Mouse (Mus musculus): ENCODE measurements around the gene Gm20388. TPM values are rescaled to one million over a fixed set of nuclear protein-coding genes. Genes with fewer than 3 reads are reported as not detected.

Gene Gm20388
- polyA plus RNA-seq, 1 experiment from 2014 or later = 1.7 TPM

DNA sequence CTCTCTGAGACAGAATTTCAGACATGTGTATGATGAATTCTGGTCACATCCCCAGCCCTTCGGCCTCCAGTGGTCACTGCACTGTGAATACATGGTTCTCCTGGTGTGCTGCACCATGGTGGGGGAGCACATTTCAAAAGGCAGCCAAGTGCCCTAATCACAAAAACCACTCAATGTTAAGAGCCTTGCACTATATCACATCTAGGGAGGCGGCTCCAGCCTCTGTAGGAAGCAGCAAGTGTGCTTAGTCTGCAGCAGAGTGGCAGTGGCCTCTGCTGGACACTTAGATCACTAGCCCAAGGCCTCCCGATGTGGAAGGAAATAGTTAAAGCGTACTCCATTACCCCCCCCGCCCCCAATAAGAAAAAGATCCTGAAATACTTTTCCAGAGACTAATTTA, 2988.4 kb downstream of the Gm20388 start:
- H3K4me1 ChIP-seq (replicated peaks) = peaks cover 22% of the 10 kb centered on the region
- no peaks in the 10 kb centered on the region for H3K9me3 ChIP-seq
- no peak overlapping the region for H3K27ac ChIP-seq
- H3K4me3 ChIP-seq = no peak overlapping the region
- WGBS = 82% methylated on average over 5 of the region's 5 CpGs
- H3K27me3 ChIP-seq (ENCODE audit: insufficient read depth, poor library complexity, severe bottlenecking) = no peaks in the 10 kb centered on the region
- H3K36me3 ChIP-seq = peaks cover 77% of the 10 kb centered on the region
- DNase-seq (ENCODE audit: low spot score) = no peak

DNA sequence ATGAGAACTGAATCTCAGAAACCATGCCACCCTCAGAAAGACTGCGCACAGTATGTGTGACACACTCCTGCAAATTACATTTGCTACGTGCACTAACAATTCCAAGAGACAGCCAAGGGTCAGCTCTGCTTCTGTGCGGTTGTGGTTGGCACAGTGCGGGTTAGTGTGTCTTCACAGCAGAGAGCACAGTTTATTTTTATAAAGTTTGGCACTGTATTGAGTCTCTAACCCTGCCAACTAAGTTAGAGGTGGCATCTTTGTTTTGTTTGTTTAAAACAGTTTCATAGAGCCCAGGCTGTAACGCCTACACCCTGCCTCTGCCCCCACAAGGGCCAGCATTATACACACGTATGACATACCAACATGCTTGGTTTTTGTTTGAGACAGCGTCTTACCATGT, 2990.8 kb downstream of the Gm20388 start:
- no peaks in the 10 kb centered on the region for H3K9me3 ChIP-seq
- peaks cover 38% of the 10 kb centered on the region for H3K4me1 ChIP-seq (replicated peaks)
- H3K4me3 ChIP-seq = no peak overlapping the region
- H3K27ac ChIP-seq = no peak overlapping the region
- H3K27me3 ChIP-seq (ENCODE audit: insufficient read depth, poor library complexity, severe bottlenecking) = no peaks in the 10 kb centered on the region
- DNase-seq (ENCODE audit: low spot score) = no peak
- WGBS = 94% methylated on average over 7 of the region's 7 CpGs
- peaks cover 61% of the 10 kb centered on the region for H3K36me3 ChIP-seq

DNA sequence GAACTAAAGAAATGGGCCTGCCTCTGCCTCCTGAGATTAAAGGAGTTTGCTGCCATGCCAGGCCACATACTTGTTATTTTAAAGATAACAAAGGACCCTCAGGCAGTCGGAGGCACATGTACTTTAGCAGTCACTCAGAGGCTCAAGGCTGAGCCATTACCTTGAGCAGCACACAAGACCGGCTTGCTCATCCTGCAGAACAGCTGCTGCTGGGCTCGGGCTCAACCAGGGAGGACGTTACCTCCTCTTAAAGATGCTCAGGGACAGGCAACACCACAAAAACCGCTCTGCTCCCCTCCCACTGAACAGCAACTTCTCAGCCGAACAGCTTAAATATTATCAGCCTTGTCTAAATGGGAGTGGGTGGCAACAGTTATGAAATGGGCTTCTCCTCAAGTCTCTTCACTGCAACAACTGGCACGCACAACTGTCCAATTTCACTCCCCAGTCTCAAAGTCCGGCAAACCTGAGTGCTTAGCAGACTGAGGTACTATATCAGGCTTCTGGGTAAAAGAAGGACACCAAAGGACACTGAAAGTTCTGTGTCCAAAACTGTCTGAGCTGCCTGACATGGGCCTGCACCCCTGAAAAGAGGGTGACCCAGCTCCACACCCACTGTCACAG, 2991.4 kb downstream of the Gm20388 start:
- no peak for DNase-seq (ENCODE audit: low spot score)
- Histone ChIP-seq H3K27me3 (ENCODE audit: insufficient read depth, poor library complexity, severe bottlenecking) (no peaks in the 10 kb centered on the region), H3K9me3 (no peaks in the 10 kb centered on the region), H3K27ac (0 out of 2 replicates have a peak overlapping the region, but pooled peaks have one; percentile 23), H3K4me3 (no peak overlapping the region), H3K4me1 (replicated peaks) (peaks cover 39% of the 10 kb centered on the region), H3K36me3 (peaks cover 59% of the 10 kb centered on the region)
- 87% methylated on average over 8 of the region's 8 CpGs for whole genome bisulfite sequencing

DNA sequence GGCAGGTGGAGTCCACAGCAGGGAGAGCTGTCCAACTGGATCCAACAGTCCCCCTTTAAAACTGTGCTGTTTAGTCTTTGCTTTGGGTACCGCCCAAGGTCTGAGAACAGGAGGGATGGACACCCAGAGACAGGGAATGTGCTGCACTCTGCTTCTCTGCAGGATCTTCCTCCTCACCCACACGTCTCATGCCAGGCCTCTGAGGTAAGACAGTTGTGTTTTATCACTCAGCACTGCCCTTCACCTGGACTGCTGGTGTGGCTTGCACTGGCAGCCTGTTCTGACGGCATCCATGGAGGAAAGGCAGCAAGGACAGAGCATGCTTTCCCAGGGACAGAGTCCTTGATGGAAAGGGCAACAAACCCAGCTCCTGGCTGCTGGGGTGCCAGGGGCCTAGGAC, 2991.9 kb downstream of the Gm20388 start:
- WGBS = 53% methylated on average over 3 of the region's 3 CpGs
- DNase-seq (ENCODE audit: low spot score) = no peak
- Histone ChIP-seq H3K9me3 (no peaks in the 10 kb centered on the region), H3K36me3 (peaks cover 59% of the 10 kb centered on the region), H3K4me3 (no peak overlapping the region), H3K4me1 (replicated peaks) (peaks cover 39% of the 10 kb centered on the region), H3K27ac (peak overlapping the region; percentile 23; the same call in 1 of the 2 replicates), H3K27me3 (ENCODE audit: insufficient read depth, poor library complexity, severe bottlenecking) (no peaks in the 10 kb centered on the region)

DNA sequence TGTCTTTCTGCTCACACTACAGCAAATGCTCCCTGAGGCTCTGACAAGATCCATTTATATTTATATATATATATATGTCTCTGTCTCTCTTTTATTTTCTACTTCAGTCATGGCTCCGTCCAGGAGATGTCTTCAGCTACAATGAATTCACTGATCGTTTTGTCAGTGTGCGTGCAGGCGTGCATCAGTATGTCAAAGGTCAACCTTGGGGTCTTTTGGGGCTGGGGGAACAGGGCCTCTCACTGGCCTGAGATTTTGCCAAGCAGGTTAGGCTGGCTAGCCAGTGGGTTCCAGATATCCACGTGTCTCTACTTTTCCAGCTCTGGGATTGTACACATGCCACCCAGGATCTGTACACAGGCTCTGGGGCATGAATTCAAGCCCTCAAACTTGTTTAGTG, 2992.4 kb downstream of the Gm20388 start:
- Histone ChIP-seq H3K9me3 (no peaks in the 10 kb centered on the region), H3K4me3 (no peak overlapping the region), H3K27me3 (ENCODE audit: insufficient read depth, poor library complexity, severe bottlenecking) (no peaks in the 10 kb centered on the region), H3K4me1 (replicated peaks) (peaks cover 39% of the 10 kb centered on the region), H3K36me3 (peaks cover 59% of the 10 kb centered on the region), H3K27ac (peak overlapping the region; percentile 23; the same call in 1 of the 2 replicates)
- WGBS = 25% methylated on average over 5 of the region's 5 CpGs
- peak; percentile 35 for DNase-seq (ENCODE audit: low spot score)

DNA sequence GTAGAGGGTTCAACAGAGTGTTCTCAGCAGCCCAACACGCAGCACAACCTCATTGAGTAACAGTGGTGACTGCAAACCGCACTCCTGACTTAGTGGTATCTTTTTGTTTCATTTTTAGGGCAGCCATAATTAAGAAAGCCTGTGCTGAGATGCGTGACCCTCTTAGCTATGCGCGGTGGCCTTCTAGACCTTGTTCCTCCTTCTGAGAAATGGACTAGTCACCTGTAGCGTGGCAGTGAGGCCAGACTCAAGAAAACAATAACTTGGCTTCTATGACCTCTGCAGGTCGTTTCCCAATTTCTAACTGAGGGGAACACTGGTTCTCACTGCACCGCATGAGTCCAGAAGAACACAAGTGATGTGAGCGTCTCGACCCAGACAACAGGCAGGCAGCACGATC, 2993.9 kb downstream of the Gm20388 start:
- no peak for DNase-seq (ENCODE audit: low spot score)
- no peaks in the 10 kb centered on the region for H3K9me3 ChIP-seq
- no peak overlapping the region; the same call in 1 of the 2 replicates for H3K27ac ChIP-seq
- WGBS = 84% methylated on average over 11 of the region's 11 CpGs
- no peak overlapping the region for H3K4me3 ChIP-seq
- no peaks in the 10 kb centered on the region for H3K27me3 ChIP-seq (ENCODE audit: insufficient read depth, poor library complexity, severe bottlenecking)
- peaks cover 40% of the 10 kb centered on the region for H3K4me1 ChIP-seq (replicated peaks)
- H3K36me3 ChIP-seq = peaks cover 55% of the 10 kb centered on the region

DNA sequence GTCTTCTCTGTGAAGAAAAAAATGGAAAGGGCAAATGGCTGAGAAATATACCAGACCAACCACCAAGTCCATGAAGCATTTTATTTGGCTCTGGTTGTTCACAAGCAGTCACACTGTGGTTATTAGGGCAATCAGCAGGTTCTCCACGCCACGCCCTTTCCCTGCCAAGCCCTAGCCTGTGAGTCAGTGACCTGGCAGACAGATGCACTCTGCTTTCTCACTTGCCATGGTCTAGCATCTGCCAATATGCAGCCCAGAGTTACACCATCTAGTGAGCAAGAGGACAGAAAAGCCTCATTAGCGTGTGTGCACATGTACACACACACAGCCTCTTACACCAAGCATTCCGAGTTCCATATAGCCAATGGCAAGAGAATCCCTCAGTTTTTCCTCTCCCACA, 2994.7 kb downstream of the Gm20388 start:
- Histone ChIP-seq H3K36me3 (peaks cover 47% of the 10 kb centered on the region), H3K4me1 (replicated peaks) (peaks cover 47% of the 10 kb centered on the region), H3K27ac (no peak overlapping the region), H3K9me3 (no peaks in the 10 kb centered on the region), H3K27me3 (ENCODE audit: insufficient read depth, poor library complexity, severe bottlenecking) (no peaks in the 10 kb centered on the region), H3K4me3 (no peak overlapping the region)
- 93% methylated on average over 4 of the region's 4 CpGs for WGBS
- DNase-seq (ENCODE audit: low spot score) = no peak

DNA sequence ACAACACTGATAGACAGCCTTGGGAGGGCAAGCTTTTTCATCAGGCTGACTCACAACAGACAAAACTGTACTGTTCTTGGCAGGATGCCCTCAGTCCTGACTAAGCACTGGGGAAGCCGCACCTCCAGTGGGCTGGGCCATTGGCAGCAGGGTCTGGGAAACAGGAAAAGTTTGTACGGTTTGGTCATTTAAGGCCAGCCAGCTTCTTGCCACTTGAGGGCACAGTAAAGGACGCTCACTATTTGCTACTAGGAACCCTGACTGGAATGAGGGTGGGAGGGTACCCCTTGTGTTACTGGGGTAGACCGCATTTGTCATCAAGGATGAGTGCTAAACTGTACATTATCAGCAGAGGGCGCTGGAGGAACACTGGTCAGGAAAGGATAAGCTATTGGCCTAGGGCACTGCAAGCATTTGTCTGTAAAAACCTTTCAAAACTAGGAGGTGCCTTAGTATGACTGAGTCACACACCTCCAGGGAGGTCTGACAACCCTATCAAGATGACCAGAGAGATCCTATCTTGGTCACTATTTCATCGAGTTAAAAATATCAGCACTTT, 2995.9 kb downstream of the Gm20388 start:
- 57% methylated on average over 6 of the region's 6 CpGs for WGBS
- peak; percentile 69 for DNase-seq (ENCODE audit: low spot score)
- H3K27ac ChIP-seq = no peak overlapping the region
- no peak overlapping the region for H3K4me3 ChIP-seq
- no peaks in the 10 kb centered on the region for H3K9me3 ChIP-seq
- no peaks in the 10 kb centered on the region for H3K27me3 ChIP-seq (ENCODE audit: insufficient read depth, poor library complexity, severe bottlenecking)
- peaks cover 47% of the 10 kb centered on the region for H3K4me1 ChIP-seq (replicated peaks)
- peaks cover 42% of the 10 kb centered on the region for H3K36me3 ChIP-seq

DNA sequence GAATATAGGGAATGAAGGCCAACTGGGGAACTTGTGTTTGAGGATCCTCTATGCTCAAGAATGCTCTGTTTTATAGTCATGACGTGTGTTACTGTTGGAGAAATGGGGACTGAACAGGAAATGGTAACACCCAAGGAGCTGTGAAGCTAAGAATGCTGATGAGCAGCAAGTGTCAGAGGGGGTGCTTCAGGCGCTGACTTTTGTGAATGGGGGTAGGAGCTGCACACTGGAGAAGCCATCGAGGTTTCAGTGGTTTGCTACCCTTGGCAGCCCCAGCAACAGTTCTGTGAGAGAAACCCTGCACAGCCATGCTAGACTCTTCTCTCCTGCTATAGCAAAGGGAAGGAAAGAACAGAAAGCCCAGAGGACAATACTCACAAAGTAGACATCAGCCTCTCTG, 3001.5 kb downstream of the Gm20388 start:
- Histone ChIP-seq H3K4me3 (no peak overlapping the region), H3K36me3 (peaks cover 64% of the 10 kb centered on the region), H3K9me3 (no peaks in the 10 kb centered on the region), H3K27me3 (ENCODE audit: insufficient read depth, poor library complexity, severe bottlenecking) (no peaks in the 10 kb centered on the region), H3K4me1 (replicated peaks) (peaks cover 8% of the 10 kb centered on the region), H3K27ac (no peak overlapping the region)
- no peak for DNase-seq (ENCODE audit: low spot score)
- 87% methylated on average over 3 of the region's 3 CpGs for WGBS

DNA sequence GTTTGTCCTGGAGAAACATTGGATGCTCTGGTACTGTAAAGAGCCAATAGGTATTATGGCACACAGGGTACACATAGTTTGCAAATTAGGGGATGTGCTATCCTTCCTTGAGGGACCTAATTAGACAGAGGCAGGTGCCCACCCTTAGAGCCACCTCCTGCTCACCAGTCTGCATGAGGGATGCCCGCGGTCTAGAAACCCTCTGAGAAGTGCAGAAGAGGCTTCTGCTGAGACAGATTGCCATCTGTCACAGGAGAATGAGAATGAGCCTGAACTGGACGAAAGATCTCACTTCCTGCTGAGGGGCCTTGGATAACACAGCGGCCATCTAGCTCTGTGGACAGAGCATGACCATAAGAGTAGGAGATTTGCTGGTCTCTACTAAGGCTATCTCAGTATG, 3002.2 kb downstream of the Gm20388 start:
- peaks cover 57% of the 10 kb centered on the region for H3K36me3 ChIP-seq
- no peak overlapping the region for H3K27ac ChIP-seq
- no peak overlapping the region for H3K4me3 ChIP-seq
- no peak for DNase-seq (ENCODE audit: low spot score)
- no peaks in the 10 kb centered on the region for H3K9me3 ChIP-seq
- 94% methylated on average over 4 of the region's 4 CpGs for WGBS
- H3K4me1 ChIP-seq (replicated peaks) = peaks cover 15% of the 10 kb centered on the region
- H3K27me3 ChIP-seq (ENCODE audit: insufficient read depth, poor library complexity, severe bottlenecking) = no peaks in the 10 kb centered on the region

DNA sequence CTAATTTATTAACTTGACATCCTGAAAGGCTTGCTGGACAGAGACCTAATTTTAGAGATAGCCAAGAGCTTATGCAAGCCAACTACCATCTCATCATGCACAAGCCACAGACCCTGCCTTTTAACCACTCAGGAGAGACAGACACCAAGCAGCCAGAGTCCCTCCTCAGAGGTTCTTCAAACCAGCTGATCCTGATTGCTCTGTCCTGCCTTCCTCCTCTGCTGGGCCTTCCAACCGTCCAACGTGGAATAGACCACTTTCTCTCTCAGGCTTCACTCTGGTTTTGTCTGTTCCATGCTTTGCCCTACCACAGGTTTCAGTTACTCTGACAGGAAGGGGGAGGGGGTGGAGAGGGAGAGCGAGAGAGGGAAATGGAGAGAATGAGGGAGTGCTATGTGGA, 3006.1 kb downstream of the Gm20388 start:
- 84% methylated on average over 3 of the region's 3 CpGs for WGBS
- H3K9me3 ChIP-seq = no peaks in the 10 kb centered on the region
- H3K4me1 ChIP-seq (replicated peaks) = peaks cover 32% of the 10 kb centered on the region
- no peak overlapping the region for H3K27ac ChIP-seq
- no peak for DNase-seq (ENCODE audit: low spot score)
- H3K4me3 ChIP-seq = no peak overlapping the region
- H3K27me3 ChIP-seq (ENCODE audit: insufficient read depth, poor library complexity, severe bottlenecking) = no peaks in the 10 kb centered on the region
- H3K36me3 ChIP-seq = peaks cover 42% of the 10 kb centered on the region

DNA sequence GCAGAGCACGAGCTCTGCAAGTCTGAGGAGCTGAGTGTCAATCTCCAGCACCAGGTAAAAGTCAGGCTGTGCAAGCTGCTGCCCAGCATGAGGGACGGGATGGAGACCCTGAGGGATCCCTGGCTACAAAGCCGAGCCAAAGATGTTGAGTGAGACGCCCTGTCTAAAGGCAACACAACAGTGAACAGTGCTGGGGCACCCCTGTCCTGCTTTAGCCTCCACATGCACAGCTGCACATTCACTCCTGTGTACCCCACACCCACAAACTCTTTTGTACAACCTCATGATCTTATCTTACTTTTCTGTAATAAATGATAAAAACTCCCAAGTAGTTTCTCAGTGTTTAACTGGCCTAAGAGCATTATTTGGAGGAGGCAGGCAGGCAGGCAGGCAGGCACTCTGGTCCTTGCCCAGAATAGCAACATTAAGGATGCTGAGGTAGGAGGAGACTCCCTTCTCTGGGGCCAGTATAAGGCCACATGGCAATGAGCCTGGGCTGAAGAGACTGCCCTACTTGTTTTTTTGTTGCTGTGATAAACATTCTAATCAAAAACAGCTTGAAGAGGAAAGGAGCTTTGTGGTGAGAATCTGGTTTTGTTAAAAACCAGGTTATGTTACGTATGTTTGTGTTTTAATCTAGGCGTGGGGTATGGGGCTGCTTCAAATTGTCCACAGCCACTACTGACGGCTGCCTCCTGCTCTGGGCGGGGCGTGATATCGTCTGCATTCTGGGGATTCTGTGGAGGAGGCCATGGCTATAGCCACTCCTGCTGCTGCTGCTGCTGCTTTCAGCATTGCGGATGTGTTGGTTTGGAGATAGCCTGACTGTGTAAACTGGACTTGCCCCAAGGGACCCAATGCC, 3007.1 kb downstream of the Gm20388 start:
- no peaks in the 10 kb centered on the region for H3K27me3 ChIP-seq (ENCODE audit: insufficient read depth, poor library complexity, severe bottlenecking)
- DNase-seq (ENCODE audit: low spot score) = no peak
- H3K4me1 ChIP-seq (replicated peaks) = peaks cover 34% of the 10 kb centered on the region
- no peaks in the 10 kb centered on the region for H3K9me3 ChIP-seq
- WGBS = 68% methylated on average over 11 of the region's 11 CpGs
- no peak overlapping the region for H3K27ac ChIP-seq
- no peak overlapping the region for H3K4me3 ChIP-seq
- H3K36me3 ChIP-seq = peaks cover 34% of the 10 kb centered on the region

Measured in hindbrain, embryonic 10.5 days (tissue).